Mouse (Mus musculus) liver, embryonic 14.5 days (tissue): ENCODE measurements at regions not wholly inside any gene's neighbourhood (a gene's known extent, or its start where the extent isn't known, plus 50 kb on each side); places are given as distances from the start of the nearest gene placed in this dataset.

Experiments used
- CTCF ChIP-seq: IDR thresholded peaks from 2 replicates; pipeline ENCODE4 v1.5.1; 2016; ENCODE audit warnings: antibody characterized with exemption, low read depth, control low read depth
- EP300 ChIP-seq: IDR thresholded peaks from 2 replicates; pipeline ENCODE4 v1.6.1; 2016; ENCODE audit warnings: antibody characterized with exemption, low read depth

GRCm38 (mm10) chr3:34264811-34265210 is 183.7 kb upstream of the Dnajc19 start:
- TF ChIP-seq CTCF (no peak), EP300 (no peak)
